Mouse (Mus musculus) C2C12 (cell line): Measurements from ENCODE around the gene Znhit3.

Experiments
- CTCF ChIP-seq: IDR thresholded peaks from one replicate; pipeline ENCODE4 v1.5.1; 2011; ENCODE audit not compliant: control insufficient read depth, insufficient read depth, insufficient read length
- MAX ChIP-seq: IDR thresholded peaks from one replicate; pipeline ENCODE4 v1.6.1; 2011; ENCODE audit warnings: mild to moderate bottlenecking, control low read depth
- MYOD1 ChIP-seq: IDR thresholded peaks from one replicate; pipeline ENCODE4 v1.6.1; 2011; ENCODE audit warnings: low read depth; ENCODE audit not compliant: control insufficient read depth, insufficient read length
- MYOG ChIP-seq: IDR thresholded peaks from one replicate; pipeline ENCODE4 v1.6.1; 2011; ENCODE audit not compliant: control insufficient read depth, insufficient read length; ENCODE audit errors: extremely low read depth

GRCm38 (mm10) chr11:84886236-84886635, 29.9 kb downstream of the Znhit3 start:
- TF ChIP-seq MAX: no peak
- TF ChIP-seq MYOD1: no peak
- TF ChIP-seq CTCF: no peak
- no peak for TF ChIP-seq MYOG
